Mouse (Mus musculus): ENCODE measurements around the gene Dhx37.
"Not testable (repeated sequence)": the region's sequence is repeated elsewhere in the genome, so short reads cannot be mapped to it uniquely, and the experiment has no call there.

Dhx37 gene

DNA sequence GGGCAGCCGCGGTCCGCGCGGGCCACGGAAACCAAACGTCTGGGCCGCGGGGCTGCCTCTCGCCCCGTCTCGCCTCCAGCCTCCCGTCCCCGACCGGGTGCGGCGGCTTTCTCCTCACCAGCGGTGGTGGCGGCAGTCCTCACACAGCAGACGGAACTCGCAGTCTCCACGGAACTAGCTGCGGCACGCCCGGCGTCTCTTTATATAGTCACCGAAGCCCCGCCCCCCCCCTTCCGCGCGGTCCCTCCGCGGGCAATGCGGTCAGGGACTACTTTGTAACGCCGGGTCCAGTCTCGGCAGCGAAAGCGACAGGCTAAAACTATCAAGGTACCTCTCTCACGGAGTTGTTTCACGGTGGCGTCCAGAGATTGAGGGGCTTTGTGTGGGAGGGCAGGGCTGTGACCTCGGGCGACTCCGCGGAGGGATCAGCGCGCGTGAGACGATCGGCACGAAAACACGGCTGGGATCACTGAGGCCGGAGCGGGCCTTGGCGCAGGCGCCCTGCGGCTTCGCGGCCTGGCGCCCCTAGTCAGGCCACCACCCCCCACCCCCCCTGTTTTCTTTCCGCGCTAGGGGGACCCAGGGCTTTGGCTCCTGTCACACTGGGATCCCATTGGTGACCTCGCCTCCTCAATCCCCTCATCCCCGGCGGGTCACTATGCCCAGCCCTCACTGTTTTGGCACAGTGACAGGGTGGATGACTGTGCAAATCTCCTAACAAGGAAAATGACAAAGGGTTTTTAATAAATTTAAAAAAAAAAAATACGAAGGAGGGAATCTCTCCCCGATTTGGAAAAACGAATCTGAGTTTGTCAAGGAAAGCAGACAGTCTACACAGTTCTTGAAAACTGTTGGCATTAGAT is 44.1 kb downstream of the Dhx37 start, which contains the start of gene Ubc:
Gene Ubc, minus strand, starts transcription at position 624 of the 863 bp plus-strand sequence.
- peak; percentile 83 to 89 for DNase-seq (ENCODE audit: low spot score in 2 of 2)

DNA sequence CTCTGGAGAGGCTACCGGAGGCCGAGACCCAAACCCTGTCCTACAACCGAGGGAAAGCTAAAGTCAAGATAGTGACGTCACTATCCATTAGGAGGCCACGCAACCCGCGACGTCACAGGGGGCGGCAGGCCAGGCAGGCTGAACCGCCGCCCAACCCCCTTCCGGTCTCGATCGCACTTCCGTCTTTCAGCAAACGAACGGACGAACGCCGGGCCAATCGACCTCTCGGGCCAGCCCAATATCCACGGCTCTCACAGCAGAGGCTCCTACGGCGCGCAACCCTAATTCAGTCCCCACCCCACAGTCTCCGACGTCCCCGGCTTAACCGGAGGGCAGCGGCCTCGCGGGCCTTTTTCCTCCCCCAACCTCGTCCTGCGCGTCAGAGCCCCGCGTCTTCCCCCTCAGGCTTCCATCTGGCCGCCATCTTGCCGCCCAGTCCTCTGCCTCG is 44.8 kb downstream of the Dhx37 start, which contains the start of gene Gm10382:
Gene Gm10382, plus strand, starts transcription at position 192 of the 448 bp plus-strand sequence.
- DNase-seq (ENCODE audit: low spot score in 2 of 2) = peak; percentile 76 to 84

DNA sequence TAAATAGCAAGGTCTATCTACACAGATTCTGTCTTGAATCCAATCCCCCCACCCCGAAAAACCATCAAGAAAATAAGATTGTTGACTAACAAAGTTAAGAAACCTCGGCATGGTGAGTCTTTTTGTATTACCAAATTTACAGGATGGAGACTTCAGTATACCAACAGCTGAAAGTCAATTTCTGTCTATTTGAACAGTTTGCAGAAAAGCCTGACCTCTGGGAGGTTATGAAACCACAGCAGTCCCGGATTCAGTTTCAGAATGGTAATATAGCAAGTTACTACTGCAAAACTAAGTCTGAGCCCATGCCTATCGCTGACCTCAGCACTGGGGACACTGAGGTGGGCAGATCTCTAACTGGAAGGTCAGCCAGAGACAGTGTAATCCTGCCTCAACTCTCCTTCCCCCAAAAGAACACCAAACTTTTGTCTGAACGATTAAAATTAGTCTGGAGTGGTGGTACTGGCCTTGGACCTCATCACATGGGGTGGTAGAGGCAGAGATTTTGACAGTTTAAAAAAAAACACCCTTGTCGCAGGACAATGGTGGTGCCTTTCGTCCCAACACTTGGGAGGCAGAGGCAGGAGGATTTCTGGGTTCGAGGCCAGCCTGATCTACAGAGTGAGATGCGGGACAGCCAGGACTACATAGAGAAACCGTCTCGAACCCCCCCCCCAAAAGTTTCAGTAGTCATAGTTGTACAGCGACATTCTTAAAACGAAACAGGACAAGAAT is 45.4 kb downstream of the Dhx37 start:
- DNase-seq (ENCODE audit: low spot score in 2 of 2) = no peak

GRCm38 (mm10) chr5:125387295-125387694 is 46.6 kb downstream of the Dhx37 start:
- not testable (repeated sequence) for DNase-seq (ENCODE audit: low spot score in 2 of 2)

- DNase-seq (ENCODE audit: low spot score in 2 of 2) = no peak
Observed at GRCm38 (mm10) chr5:125385215-125385940, 48.5 kb downstream of the Dhx37 start.

GRCm38 (mm10) chr5:125384512-125385214 is 49.3 kb downstream of the Dhx37 start:
- DNase-seq (ENCODE audit: low spot score in 2 of 2) = no peak

GRCm38 (mm10) chr5:125383637-125384420 is 50.1 kb downstream of the Dhx37 start:
- DNase-seq (ENCODE audit: low spot score in 2 of 2) = no peak

DNA sequence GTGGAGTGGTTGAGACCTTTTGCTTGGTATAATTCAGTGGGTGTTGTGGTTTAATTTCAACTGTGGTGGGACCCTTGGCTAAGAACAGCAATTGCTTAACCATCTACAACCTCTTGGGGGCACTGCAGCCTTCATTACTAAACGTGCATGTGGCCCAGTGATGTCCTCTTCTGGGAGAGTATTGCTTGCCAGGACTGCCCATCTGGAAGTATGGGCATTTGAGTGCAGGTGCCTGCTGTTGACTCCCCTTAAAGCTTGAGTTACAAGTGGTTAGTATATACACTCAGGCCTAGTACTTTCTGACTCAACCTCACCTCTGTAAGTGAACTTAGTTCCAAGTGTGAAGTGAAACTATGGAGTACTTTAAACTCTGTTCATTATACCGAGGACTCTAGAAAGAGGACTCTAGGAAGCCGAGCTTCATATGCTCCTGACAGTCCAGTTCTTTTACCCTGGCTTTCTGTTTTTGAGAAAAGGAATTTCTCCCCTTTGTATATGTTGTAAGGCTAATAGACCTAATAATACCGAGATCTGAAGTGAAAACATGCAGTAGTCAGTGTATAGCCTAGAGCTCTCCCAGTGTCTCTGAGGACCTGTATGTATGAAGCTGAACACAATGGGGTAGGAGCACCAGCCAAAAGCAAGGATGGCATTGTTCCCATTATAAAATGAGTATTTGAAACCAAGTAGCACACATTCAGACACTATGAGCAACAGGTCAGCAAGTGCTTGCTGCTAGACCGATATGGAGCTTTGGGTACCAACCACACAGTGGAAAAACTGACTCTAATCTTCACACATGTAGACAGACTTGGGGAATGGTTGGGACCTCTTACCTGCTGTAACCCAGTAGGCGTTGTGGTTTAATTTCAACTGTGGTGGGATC is 51.0 kb downstream of the Dhx37 start:
- peak in 1 of 2 experiments; percentile 38 for DNase-seq (ENCODE audit: low spot score in 2 of 2)

- no peak for DNase-seq (ENCODE audit: low spot score in 2 of 2)
Observed at GRCm38 (mm10) chr5:125381954-125382672, 51.8 kb downstream of the Dhx37 start.

DNA sequence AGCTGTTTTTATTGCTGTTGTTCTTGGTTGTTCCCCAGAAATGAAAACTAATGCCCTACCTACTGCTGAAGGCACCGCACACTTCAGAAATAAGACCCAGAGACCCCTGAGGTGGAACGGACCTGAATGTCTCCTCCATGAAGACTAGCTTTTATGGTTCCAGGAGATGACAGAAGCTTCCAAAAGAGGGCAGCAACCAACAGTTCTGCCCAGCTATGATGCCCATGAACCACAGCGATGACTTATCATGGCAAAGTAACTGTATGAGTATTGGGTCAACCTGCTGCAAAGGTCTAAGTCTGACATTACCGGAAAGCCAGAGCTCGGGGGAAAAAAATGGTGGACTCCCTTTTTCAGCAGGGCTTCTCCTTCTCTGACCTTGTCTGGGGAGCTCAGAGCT is 55.0 kb downstream of the Dhx37 start:
- no peak for DNase-seq (ENCODE audit: low spot score in 2 of 2)

GRCm38 (mm10) chr5:125377214-125377613 is 56.7 kb downstream of the Dhx37 start:
- DNase-seq (ENCODE audit: low spot score in 2 of 2) = no peak

DNA sequence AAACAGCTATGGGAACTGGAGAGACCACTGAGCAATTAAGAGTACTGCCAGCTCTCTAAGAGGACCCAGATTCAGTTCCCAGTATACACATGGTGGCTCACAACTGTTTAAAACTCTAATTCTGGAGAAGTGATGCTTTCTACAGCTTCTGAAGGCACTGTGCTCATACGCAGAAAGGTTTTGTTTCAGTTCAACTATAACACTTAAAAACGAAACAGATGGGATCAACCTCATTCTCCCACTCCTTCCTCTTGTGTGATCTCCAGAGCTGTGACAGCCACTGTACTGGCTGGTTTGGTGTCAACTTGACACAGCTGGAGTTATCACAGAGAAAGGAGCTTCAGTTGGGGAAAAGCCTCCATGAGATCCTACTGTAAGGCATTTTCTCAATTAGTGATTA is 58.0 kb downstream of the Dhx37 start:
- DNase-seq (ENCODE audit: low spot score in 2 of 2) = no peak

- no peak for DNase-seq (ENCODE audit: low spot score in 2 of 2)
Observed at GRCm38 (mm10) chr5:125372027-125372426, 61.9 kb downstream of the Dhx37 start.

- no peak for DNase-seq (ENCODE audit: low spot score in 2 of 2)
Observed at GRCm38 (mm10) chr5:125370950-125371693, 62.8 kb downstream of the Dhx37 start.

GRCm38 (mm10) chr5:125368568-125368967 is 65.4 kb downstream of the Dhx37 start:
- peak in 1 of 2 experiments; percentile 62 for DNase-seq (ENCODE audit: low spot score in 2 of 2)

DNA sequence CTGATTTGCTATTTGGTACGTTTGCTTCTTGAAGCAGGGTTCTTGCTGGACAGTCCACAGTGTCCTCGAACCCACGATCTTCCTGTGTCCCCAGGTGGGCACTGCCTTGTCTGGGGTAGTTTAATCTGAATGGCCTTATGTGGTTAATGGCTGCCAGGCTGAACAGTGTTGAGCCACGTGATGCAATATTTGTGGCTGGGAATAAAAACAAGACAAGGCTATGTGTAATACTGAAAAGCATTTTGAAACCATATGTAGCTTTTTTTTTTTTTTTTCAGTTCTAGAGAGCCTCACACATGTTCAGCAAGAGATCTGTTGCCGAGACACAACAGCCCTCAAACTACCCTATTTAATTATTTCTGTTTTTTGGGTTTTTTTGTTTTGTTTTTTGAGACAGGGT is 65.8 kb downstream of the Dhx37 start:
- no peak for DNase-seq (ENCODE audit: low spot score in 2 of 2)

GRCm38 (mm10) chr5:125364851-125365429 is 69.0 kb downstream of the Dhx37 start:
- DNase-seq (ENCODE audit: low spot score in 2 of 2) = no peak

DNA sequence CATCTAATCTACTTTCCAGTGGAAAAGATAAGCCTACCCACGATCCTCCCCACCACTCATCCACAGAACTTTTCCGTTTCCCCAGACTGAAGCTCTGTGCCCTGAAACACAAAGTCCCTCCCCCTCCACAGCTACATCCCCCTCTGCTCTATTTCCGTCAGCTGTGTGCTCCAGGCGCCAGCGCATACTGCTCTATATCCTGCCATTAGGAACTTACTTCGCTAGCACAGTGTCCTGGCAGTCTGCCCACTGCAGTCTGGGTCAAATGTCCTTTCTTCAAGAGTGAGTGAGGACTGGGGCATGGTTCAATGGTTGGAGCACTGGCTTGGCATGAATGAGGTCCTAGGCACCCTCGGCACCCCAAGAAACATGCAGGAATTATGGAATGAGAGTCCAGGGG is 70.0 kb downstream of the Dhx37 start:
- DNase-seq (ENCODE audit: low spot score in 2 of 2) = peak in 1 of 2 experiments; percentile 67

All from urinary bladder, postnatal 4 days (tissue).